Mouse (Mus musculus) embryonic fibroblast, embryonic 13.5 days (primary cell): Measurements from ENCODE around the gene Gdpd2. TPM values are rescaled to one million over a fixed set of nuclear protein-coding genes. Genes with fewer than 3 reads are reported as not detected.

Source experiments
- H3K27ac ChIP-seq: 2 replicates; pipeline ENCODE4 v1.5.1; 2012; ENCODE audit warnings: low read length, control low read depth, inconsistent platforms; ENCODE audit not compliant: insufficient read depth
- H3K4me1 ChIP-seq: 2 replicates; pipeline ENCODE4 v1.6.1; 2011; ENCODE audit warnings: low read length; ENCODE audit not compliant: control insufficient read depth, insufficient read depth
- H3K4me3 ChIP-seq: 2 replicates; pipeline ENCODE4 v1.5.1; 2011; ENCODE audit warnings: mild to moderate bottlenecking, control low read depth, low read length; ENCODE audit not compliant: insufficient read depth
- CTCF ChIP-seq: IDR thresholded peaks from 2 replicates; pipeline ENCODE4 v1.5.1; 2011; ENCODE audit warnings: mild to moderate bottlenecking, control low read depth, low read length, moderate library complexity, borderline replicate concordance; ENCODE audit not compliant: insufficient read depth
- POLR2A ChIP-seq: IDR thresholded peaks from 2 replicates; pipeline ENCODE4 v1.6.1; 2011; ENCODE audit warnings: low read depth, mild to moderate bottlenecking, control low read depth, low read length, moderate library complexity
- polyA plus RNA-seq: library from polyadenylated mRNA; stranded (reverse); fragments of >200 nt; gene quantifications from 2 replicates; pipeline ENCODE4 v1.2.4, GENCODE M21; 2011; ENCODE audit warnings: low read depth; ENCODE audit not compliant: missing spikeins, insufficient read length

Gdpd2 gene
- polyA plus RNA-seq: 0.80 and 3.5 TPM in 2 replicates

GRCm38 (mm10) chrX:100729665-100730188 lies at the start of gene Gdpd2:
Gene Gdpd2 (plus strand): TSS chrX:100729873.
- no peaks in the 10 kb centered on the region for H3K4me1 ChIP-seq
- TF ChIP-seq CTCF (peak; percentile 51; the same call in 1 of the 2 replicates), POLR2A (no peak)
- H3K4me3 ChIP-seq: no peak within 1 kb of the TSS
- no peak within 1 kb of the TSS for H3K27ac ChIP-seq

DNA sequence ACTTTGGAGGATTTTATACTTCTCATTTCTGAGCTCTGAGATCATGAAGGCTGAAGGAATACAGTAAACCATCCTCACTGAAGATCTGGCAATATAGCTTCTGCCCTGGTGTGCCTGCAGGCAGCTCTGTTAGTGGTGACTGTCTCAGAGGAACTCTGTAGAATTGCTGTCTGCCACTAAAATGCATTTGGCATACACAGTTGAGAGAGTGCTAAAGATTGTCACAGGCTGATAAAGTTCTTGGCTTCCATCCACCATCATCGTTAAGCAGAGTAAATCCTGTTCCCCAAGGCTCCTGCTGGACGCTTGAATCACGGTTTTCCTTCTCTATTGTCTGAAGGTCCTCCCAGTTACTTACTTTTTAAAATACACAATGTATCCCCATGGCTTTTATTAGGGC lies 43.1 kb upstream of the Gdpd2 start:
- no peak overlapping the region for H3K4me3 ChIP-seq
- H3K4me1 ChIP-seq: 0 out of 2 replicates have a peak, but pooled peaks cover 2% of the 10 kb centered on the region
- TF ChIP-seq POLR2A (no peak), CTCF (no peak)
- H3K27ac ChIP-seq: peak overlapping the region; percentile 67; the same call in 1 of the 2 replicates

DNA sequence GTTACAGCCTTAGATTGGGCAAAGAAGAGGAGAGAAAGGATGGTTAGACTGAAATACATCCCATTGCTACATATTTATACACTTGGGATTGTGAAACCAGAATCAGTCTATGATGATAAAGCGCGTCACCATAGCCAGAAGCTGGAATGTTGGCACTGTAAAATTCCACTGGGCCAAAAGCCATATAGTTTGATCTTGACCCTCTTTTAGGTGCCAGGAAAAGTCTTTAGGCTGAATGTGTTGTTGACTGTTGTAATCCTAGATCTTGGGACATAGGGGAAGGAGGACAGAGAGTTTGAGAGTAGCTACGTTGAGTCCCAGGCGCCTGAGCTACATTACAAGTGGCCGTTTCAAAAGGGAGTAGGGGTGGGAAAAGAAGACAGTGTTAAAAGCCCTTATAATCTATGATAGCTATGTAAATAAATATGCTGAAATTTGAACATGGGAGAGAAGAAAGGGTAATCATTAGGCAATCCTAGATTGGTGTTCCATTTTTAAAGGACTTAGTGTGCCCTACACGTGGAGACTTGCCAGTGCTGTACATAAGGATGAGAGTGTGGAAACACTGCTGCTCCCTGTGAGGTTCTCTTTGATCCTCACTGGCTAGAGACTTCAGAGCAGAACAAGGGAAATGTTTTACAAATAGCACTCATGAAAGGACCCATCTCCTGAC lies 42.2 kb upstream of the Gdpd2 start:
- H3K4me3 ChIP-seq: no peak overlapping the region
- H3K27ac ChIP-seq: peak overlapping the region; percentile 47; the same call in 1 of the 2 replicates
- H3K4me1 ChIP-seq: 0 out of 2 replicates have a peak, but pooled peaks cover 2% of the 10 kb centered on the region
- TF ChIP-seq POLR2A (no peak), CTCF (no peak)

- Histone ChIP-seq H3K4me1 (0 out of 2 replicates have a peak, but pooled peaks cover 2% of the 10 kb centered on the region), H3K4me3 (no peak overlapping the region), H3K27ac (peak overlapping the region; percentile 47; the same call in 1 of the 2 replicates)
- no peak for TF ChIP-seq POLR2A
- no peak for TF ChIP-seq CTCF
These were observed 41.7 kb upstream of the Gdpd2 start for GRCm38 (mm10) chrX:100688033-100688370.

GRCm38 (mm10) chrX:100696776-100697175 lies 32.9 kb upstream of the Gdpd2 start:
- no peak overlapping the region for H3K4me3 ChIP-seq
- H3K4me1 ChIP-seq: peaks cover 2% of the 10 kb centered on the region; the same call in 1 of the 2 replicates
- TF ChIP-seq POLR2A (no peak), CTCF (no peak)
- H3K27ac ChIP-seq: peak overlapping the region; percentile 61

DNA sequence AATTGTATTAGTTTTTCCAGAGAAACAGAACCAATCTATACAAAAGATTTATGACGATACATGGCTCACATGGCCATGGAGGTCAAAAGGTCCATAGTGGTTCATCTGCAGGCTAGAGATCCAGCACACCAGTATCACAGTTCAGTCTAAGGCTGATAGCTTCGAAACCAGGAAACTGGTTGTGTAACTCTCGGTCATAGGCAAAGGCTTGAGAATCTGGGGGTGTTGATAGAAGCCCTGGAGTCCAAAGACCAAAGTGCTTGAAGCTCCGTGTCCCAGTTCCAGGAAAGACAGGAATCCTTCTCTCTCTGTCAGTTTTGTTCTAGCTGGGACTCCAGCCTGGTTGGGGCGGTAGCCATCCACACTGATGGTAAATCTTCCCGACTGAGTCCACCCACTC lies 21.6 kb upstream of the Gdpd2 start:
- Histone ChIP-seq H3K27ac (no peak overlapping the region), H3K4me3 (no peak overlapping the region), H3K4me1 (no peaks in the 10 kb centered on the region)
- TF ChIP-seq POLR2A (no peak), CTCF (no peak)

DNA sequence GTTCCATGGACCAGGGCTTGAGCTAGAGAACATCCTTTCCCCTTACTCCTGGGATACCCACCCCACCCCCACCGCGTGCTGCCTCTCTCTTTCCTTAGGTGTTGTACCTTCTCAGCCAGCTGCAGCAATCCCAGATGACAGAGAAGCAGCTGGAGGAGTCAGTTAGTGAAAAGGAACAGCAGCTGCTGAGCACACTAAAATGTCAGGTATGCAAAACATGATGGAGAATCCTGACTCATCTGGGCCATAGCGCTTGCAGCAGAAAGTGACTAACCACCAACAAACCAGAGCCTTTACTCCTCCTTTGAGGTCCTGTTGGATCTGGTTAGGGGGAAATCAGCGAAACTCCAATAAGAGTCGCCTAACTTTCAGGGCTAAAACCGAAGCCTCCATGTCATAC lies 13.5 kb upstream of the Gdpd2 start:
- Histone ChIP-seq H3K4me1 (peaks cover 7% of the 10 kb centered on the region), H3K4me3 (no peak overlapping the region), H3K27ac (peak overlapping the region; percentile 69; the same call in 1 of the 2 replicates)
- no peak for TF ChIP-seq POLR2A
- no peak for TF ChIP-seq CTCF

DNA sequence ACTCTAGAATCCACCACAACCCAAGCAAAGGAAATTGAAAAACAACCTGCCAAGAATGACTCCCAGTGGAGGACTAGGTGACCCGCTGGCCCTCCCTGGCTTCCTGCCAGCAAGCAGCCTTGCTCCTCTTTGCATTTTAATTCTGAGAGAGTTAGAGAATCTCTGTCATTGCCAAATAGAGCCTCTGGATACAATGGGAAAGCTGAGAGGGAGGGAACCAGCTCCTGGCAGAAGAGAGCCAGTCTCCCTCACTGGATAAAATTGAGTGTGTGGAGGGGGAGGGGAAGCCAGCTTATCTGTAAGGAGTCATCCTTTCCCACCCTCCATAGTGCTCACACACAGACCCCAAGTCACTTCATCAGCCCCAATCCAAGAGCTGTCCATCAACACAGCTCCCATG lies 726 bp upstream of the Gdpd2 start:
- Histone ChIP-seq H3K4me1 (no peaks in the 10 kb centered on the region), H3K4me3 (no peak overlapping the region)
- TF ChIP-seq CTCF: no peak
- TF ChIP-seq POLR2A: no peak

GRCm38 (mm10) chrX:100730266-100730665 lies 593 bp downstream of the Gdpd2 start:
- Histone ChIP-seq H3K27ac (no peak overlapping the region), H3K4me3 (no peak overlapping the region), H3K4me1 (no peaks in the 10 kb centered on the region)
- TF ChIP-seq POLR2A (no peak), CTCF (no peak)

More for the DNA sequence above, 726 bp upstream of the Gdpd2 start:
- H3K27ac ChIP-seq: no peak overlapping the region

- no peaks in the 10 kb centered on the region for H3K4me1 ChIP-seq
- no peak overlapping the region for H3K4me3 ChIP-seq
- TF ChIP-seq CTCF (no peak), POLR2A (no peak)
- H3K27ac ChIP-seq: no peak overlapping the region
These were observed 4.7 kb downstream of the Gdpd2 start for GRCm38 (mm10) chrX:100734359-100734758.

DNA sequence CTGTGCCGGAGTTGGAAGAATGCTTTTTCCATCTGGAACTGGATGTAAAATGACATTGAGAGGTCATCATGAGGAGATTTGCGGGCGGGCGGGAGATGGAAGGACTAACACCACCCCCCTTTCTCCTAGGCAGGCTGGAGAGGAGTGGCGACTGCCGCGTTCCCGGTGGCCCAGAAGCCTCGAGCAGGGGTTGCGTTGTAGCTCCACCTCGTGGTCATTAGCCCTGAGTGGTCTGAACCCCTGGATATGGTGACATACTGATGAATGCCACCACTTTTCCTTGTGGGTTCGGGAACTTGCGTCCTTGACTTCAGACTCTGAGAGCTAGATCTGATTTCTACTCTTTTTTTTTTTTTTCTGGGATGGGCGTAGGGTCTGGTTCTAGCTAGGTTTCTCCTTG lies 9.2 kb downstream of the Gdpd2 start:
- peak overlapping the region; percentile 12 for H3K4me3 ChIP-seq

More for the DNA sequence above, 9.2 kb downstream of the Gdpd2 start:
- Histone ChIP-seq H3K27ac (no peak overlapping the region), H3K4me1 (no peaks in the 10 kb centered on the region)
- TF ChIP-seq CTCF (peak; percentile 46; the same call in 1 of the 2 replicates), POLR2A (no peak)
